Comparison of ENCODE assay signal across 17 mouse cellular contexts in the genomic region with DNA sequence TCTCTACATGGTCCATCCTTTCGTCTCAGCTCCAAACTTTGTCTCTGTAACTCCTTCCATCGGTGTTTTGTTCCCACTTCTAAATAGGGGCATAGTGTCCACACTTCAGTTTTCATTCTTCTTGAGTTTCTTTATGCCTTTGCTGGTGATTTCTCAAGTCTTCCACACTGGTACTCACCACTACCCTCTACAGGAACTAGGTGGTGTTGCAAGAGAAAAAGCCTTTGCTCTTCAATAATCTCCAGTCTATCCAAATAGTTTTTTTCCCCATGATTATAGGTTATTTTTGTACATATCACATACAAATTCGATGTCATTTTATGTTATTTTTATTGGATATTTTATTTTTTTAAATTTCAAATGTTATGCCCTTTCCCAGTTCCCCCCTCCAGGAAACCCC.
DNase-seq lines count a peak whose midpoint lies in the region; ATAC-seq and TF ChIP-seq lines count a peak whose summit lies in the region.
"Had no signal": no experiment of that assay in that cellular context is flagged by ENCODE, and none has a peak within 500 bp of the region (broad histone marks: within the 10 kb centered on the region; RNA-seq: fewer than 3 reads in every experiment).

No protein-coding gene starts in this region.

- no peak for TF ChIP-seq EP300 in heart, postnatal 0 days (IDR thresholded peaks at IDR 0.05; ENCODE audit: low read depth)

- no peaks in the 10 kb centered on the region for H3K36me3 ChIP-seq in heart, postnatal 0 days (replicated peaks; ENCODE audit: control insufficient read depth, insufficient read depth, low read length)
- no peaks in the 10 kb centered on the region for H3K36me3 ChIP-seq in heart, embryonic 12.5 days
- no peaks in the 10 kb centered on the region for H3K36me3 ChIP-seq in midbrain, embryonic 11.5 days (ENCODE audit: control insufficient read depth, insufficient read depth, low read length)
- H3K36me3 ChIP-seq in midbrain, embryonic 15.5 days (replicated peaks) = no peaks in the 10 kb centered on the region
- H3K36me3 ChIP-seq: heart, embryonic 13.5 days; limb, embryonic 10.5 days had no signal

- WGBS in heart, postnatal 0 days = 59% methylated on average over 3 of the region's 3 CpGs
- 62% methylated on average over 3 of the region's 3 CpGs for WGBS in heart, embryonic 12.5 days
- WGBS in midbrain, embryonic 11.5 days = 63% methylated on average over 3 of the region's 3 CpGs
- 75% methylated on average over 3 of the region's 3 CpGs for WGBS in midbrain, embryonic 15.5 days

- 0 out of 2 replicates have a peak, but pooled peaks have one; percentile 4 for TF ChIP-seq CTCF in heart, postnatal 0 days (IDR thresholded peaks at IDR 0.05; ENCODE audit: low read depth)

- no peak overlapping the region for H3K9ac ChIP-seq in heart, postnatal 0 days (replicated peaks; ENCODE audit: low read depth, low read length)
- H3K9ac ChIP-seq in heart, embryonic 12.5 days = no peak overlapping the region
- no peak overlapping the region for H3K9ac ChIP-seq in midbrain, embryonic 11.5 days (ENCODE audit: low read length)
- no peak overlapping the region for H3K9ac ChIP-seq in midbrain, embryonic 15.5 days
- H3K9ac ChIP-seq: heart, embryonic 13.5 days; liver, embryonic 14.5 days had no signal

- H3K27ac ChIP-seq in heart, postnatal 0 days (ENCODE audit: low read depth) = no peak overlapping the region
- H3K27ac ChIP-seq in heart, embryonic 12.5 days (ENCODE audit: poor library complexity, severe bottlenecking) = no peak overlapping the region
- no peak overlapping the region for H3K27ac ChIP-seq in midbrain, embryonic 11.5 days (ENCODE audit: low read depth, low read length)
- H3K27ac ChIP-seq in midbrain, embryonic 15.5 days = no peak overlapping the region
- H3K27ac ChIP-seq: heart, embryonic 13.5 days; limb, embryonic 10.5 days; liver, embryonic 14.5 days; macrophage had no signal

- H3K4me3 ChIP-seq in heart, postnatal 0 days (ENCODE audit: low read depth, low read length) = no peak overlapping the region
- H3K4me3 ChIP-seq in heart, embryonic 12.5 days = no peak overlapping the region
- H3K4me3 ChIP-seq in midbrain, embryonic 11.5 days (ENCODE audit: low read depth, low read length) = no peak overlapping the region
- no peak overlapping the region for H3K4me3 ChIP-seq in midbrain, embryonic 15.5 days
- H3K4me3 ChIP-seq: heart, embryonic 13.5 days; limb, embryonic 10.5 days had no signal

- no peaks in the 10 kb centered on the region for H3K27me3 ChIP-seq in heart, postnatal 0 days (ENCODE audit: control insufficient read depth, insufficient read depth, low read length)
- no peaks in the 10 kb centered on the region for H3K27me3 ChIP-seq in heart, embryonic 12.5 days (replicated peaks)
- H3K27me3 ChIP-seq in midbrain, embryonic 11.5 days (ENCODE audit: control insufficient read depth, insufficient read depth, low read length) = no peaks in the 10 kb centered on the region
- H3K27me3 ChIP-seq in midbrain, embryonic 15.5 days (replicated peaks) = no peaks in the 10 kb centered on the region
- H3K27me3 ChIP-seq: heart, embryonic 13.5 days had no signal

- H3K4me1 ChIP-seq in heart, postnatal 0 days (ENCODE audit: control insufficient read depth, insufficient read depth) = no peaks in the 10 kb centered on the region
- H3K4me1 ChIP-seq in heart, embryonic 12.5 days (replicated peaks) = no peaks in the 10 kb centered on the region
- H3K4me1 ChIP-seq in midbrain, embryonic 11.5 days (ENCODE audit: control insufficient read depth, insufficient read depth, low read length) = no peaks in the 10 kb centered on the region
- no peaks in the 10 kb centered on the region for H3K4me1 ChIP-seq in midbrain, embryonic 15.5 days
- H3K4me1 ChIP-seq: heart, embryonic 13.5 days; limb, embryonic 10.5 days had no signal

- ATAC-seq in heart, postnatal 0 days (ENCODE audit: insufficient read depth, low read depth) = no peak
- no peak for ATAC-seq in heart, embryonic 12.5 days (ENCODE audit: insufficient number of reproducible peaks, low FRiP score)
- ATAC-seq in midbrain, embryonic 11.5 days (ENCODE audit: low FRiP score) = no peak
- no peak for ATAC-seq in midbrain, embryonic 15.5 days (replicated peaks)
- ATAC-seq: midbrain, embryonic 16.5 days had no signal

- H3K4me2 ChIP-seq in heart, postnatal 0 days (ENCODE audit: low read depth, low read length) = no peak overlapping the region
- H3K4me2 ChIP-seq in heart, embryonic 12.5 days = no peak overlapping the region
- H3K4me2 ChIP-seq in midbrain, embryonic 11.5 days = no peak overlapping the region
- H3K4me2 ChIP-seq in midbrain, embryonic 15.5 days = no peak overlapping the region
- H3K4me2 ChIP-seq: heart, embryonic 13.5 days had no signal

- DNase-seq in heart, postnatal 0 days (ENCODE audit: low spot score) = no peak
- DNase-seq in midbrain, embryonic 11.5 days (ENCODE audit: low spot score, missing footprints) = peak; percentile 79
- peak; percentile 46 for DNase-seq in ZHBTc4 (ENCODE audit: low read depth, low spot score)
- DNase-seq in urinary bladder, adult 2 months (ENCODE audit: low spot score) = no peak
- DNase-seq in urinary bladder, adult 18-20 months (ENCODE audit: low spot score in 2 of 2) = no peak
- no peak for DNase-seq in testis, postnatal 14 days (ENCODE audit: low spot score)
- DNase-seq: cerebellum, postnatal 10 days; kidney, postnatal 10 days; layer of hippocampus, adult 9-11 months; thymus, adult 18-20 months had no signal

- no peaks in the 10 kb centered on the region for H3K9me3 ChIP-seq in heart, postnatal 0 days (replicated peaks; ENCODE audit: control insufficient read depth, low read length)
- H3K9me3 ChIP-seq in heart, embryonic 12.5 days (replicated peaks) = no peaks in the 10 kb centered on the region
- H3K9me3 ChIP-seq in midbrain, embryonic 11.5 days (ENCODE audit: control insufficient read depth, low read length) = no peaks in the 10 kb centered on the region
- H3K9me3 ChIP-seq in midbrain, embryonic 15.5 days = no peaks in the 10 kb centered on the region
- H3K9me3 ChIP-seq: heart, embryonic 13.5 days; limb, embryonic 10.5 days had no signal

Comparison
In these comparisons a context has a peak if more than half of its experiments do, and no peak if none do; other contexts are left out.
1. DNase-seq: peak in midbrain, embryonic 11.5 days (single experiment) and ZHBTc4 (single experiment); none in heart, postnatal 0 days (single experiment), urinary bladder, adult 2 months (single experiment), urinary bladder, adult 18-20 months (0 of 2) and testis, postnatal 14 days (single experiment).